Mouse (Mus musculus) limb, embryonic 11.5 days (tissue): Measurements from ENCODE around the gene Grk3. TPM values are rescaled to one million over a fixed set of nuclear protein-coding genes. Genes with fewer than 3 reads are reported as not detected.

Source experiments
- ATAC-seq: fragments of 200-750 bp; cut with Nextera tagmentation; 2 replicates; pipeline ENCODE4 v1.8.0; 2017; ENCODE audit warnings: low read depth; ENCODE audit not compliant: insufficient number of reproducible peaks, low FRiP score, low TSS enrichment
- DNase-seq: peaks from one replicate; pipeline ENCODE4 v3.0.0-alpha.2; 2015; ENCODE audit warnings: low spot score
- H3K27ac ChIP-seq: fragments of 300-500 bp; sonication (generic); replicated peaks from 2 replicates; pipeline ENCODE4 v1.5.1; 2014; ENCODE audit warnings: low read depth, mild to moderate bottlenecking, low read length
- H3K27me3 ChIP-seq: fragments of 300-500 bp; sonication (generic); 2 replicates; pipeline ENCODE4 v1.6.1; 2014; ENCODE audit warnings: mild to moderate bottlenecking, low read length, mixed read lengths; ENCODE audit not compliant: control insufficient read depth, insufficient read depth
- H3K36me3 ChIP-seq: fragments of 300-500 bp; sonication (generic); 2 replicates; pipeline ENCODE4 v1.6.1; 2014; ENCODE audit warnings: mild to moderate bottlenecking, low read length, moderate library complexity, mixed read lengths; ENCODE audit not compliant: control insufficient read depth, insufficient read depth
- H3K4me1 ChIP-seq: fragments of 300-500 bp; sonication (generic); 2 replicates; pipeline ENCODE4 v1.6.1; 2014; ENCODE audit warnings: low read length, mixed read lengths; ENCODE audit not compliant: control insufficient read depth, insufficient read depth
- H3K4me2 ChIP-seq: fragments of 300-500 bp; sonication (generic); 2 replicates; pipeline ENCODE4 v1.6.1; 2014; ENCODE audit warnings: low read depth, mild to moderate bottlenecking, moderate library complexity; ENCODE audit not compliant: severe bottlenecking
- H3K4me3 ChIP-seq: fragments of 300-500 bp; sonication (generic); 2 replicates; pipeline ENCODE4 v1.5.1; 2014; ENCODE audit warnings: low read depth, low read length
- H3K9ac ChIP-seq: fragments of 300-500 bp; sonication (generic); 2 replicates; pipeline ENCODE4 v1.6.1; 2014; ENCODE audit warnings: mild to moderate bottlenecking, low read length
- H3K9me3 ChIP-seq: fragments of 300-500 bp; sonication (generic); 2 replicates; pipeline ENCODE4 v1.6.1; 2016; ENCODE audit warnings: low read length; ENCODE audit not compliant: control insufficient read depth
- WGBS: fragments of 180-500 bp; shearing (Covaris S2); extraction: QIAGEN DNeasy Blood & Tissue Kit; methylation state at CpG from one replicate; pipeline ENCODE4 v1.1.7; 2014; 5-methylcytosine and 5-hydroxymethylcytosine counted together
- polyA plus RNA-seq: library from polyadenylated mRNA; unstranded; fragments of >200 nt; fragmentation: Nextera tagmentation; extraction: Ambion mirVana; gene quantifications from 2 replicates; pipeline ENCODE4 v1.2.1, GENCODE M21; 2014

The Grk3 gene
- polyA plus RNA-seq, 1 experiment from 2014 or later: 7.1 TPM

DNA sequence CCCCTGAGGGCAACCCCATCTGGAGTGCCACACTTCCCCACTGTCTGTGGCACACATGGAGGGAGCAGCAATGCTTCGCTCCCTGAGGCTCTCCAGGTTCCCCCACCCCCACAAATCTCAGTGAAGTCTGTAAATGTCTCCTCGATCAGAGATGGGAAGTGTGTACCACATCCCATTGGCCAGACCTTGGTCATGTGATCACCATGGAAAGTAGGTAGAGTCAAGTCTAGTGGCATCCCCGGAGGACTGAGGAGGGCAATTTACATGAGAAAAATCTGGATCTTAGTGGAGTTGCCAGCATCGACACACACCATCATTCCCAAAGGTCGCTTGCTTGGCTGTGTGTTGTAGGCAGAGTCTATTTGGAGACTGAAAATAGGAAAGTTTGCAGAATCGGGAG lies 23.0 kb upstream of the Grk3 start:
- no peak overlapping the region for H3K9ac ChIP-seq
- H3K9me3 ChIP-seq: no peaks in the 10 kb centered on the region
- no peak overlapping the region for H3K27ac ChIP-seq
- H3K27me3 ChIP-seq: no peaks in the 10 kb centered on the region
- H3K36me3 ChIP-seq: no peaks in the 10 kb centered on the region
- DNase-seq (no peak), ATAC-seq (no peak)
- no peaks in the 10 kb centered on the region; the same call in 1 of the 2 replicates for H3K4me1 ChIP-seq
- WGBS: 91% methylated on average over 6 of the region's 6 CpGs
- no peak overlapping the region for H3K4me2 ChIP-seq
- no peak overlapping the region for H3K4me3 ChIP-seq

DNA sequence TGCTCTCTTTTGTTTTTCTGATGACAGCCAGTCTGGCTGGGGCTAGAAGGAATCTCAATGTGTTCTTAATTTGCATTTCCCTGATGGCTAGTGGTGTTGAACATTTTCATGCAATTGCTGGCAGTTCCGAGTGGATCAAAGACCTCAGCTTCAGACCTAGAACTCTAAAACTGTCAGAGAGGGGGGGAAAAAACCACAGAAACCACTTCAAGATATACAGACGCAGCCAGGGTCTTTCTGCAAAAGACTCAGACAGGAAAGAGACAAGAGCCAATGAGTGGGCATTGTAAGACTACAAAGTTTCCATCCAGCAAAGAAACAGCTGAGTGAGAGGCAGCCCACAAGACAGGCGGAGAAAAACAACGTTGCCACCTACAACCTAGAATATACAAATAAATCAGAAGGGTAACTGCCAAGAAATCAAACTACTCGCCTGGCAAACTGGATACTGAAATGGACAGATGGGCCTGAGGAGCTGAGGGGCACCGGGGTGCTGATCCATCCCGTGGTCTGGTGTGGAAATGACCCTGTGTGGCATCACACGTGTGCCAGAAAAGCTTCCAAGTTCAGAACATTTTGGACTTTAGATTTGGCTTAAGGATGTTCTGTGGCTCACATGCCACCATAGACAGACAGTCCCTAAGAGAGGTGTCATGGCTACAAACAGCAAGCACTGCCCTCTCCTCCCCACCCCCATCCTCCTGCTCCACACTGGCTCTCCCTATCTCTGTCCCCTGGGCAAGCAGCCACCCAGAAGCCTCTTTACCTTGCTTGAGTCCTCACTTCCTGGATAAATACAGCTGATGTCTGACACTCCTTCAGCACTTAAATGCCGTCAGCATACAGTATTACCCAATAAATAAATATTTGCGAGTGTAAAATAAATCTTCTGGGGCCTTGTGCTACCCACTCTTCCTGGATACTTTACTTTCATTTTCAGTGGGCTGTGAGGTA lies 19.8 kb upstream of the Grk3 start:
- Histone ChIP-seq H3K36me3 (no peaks in the 10 kb centered on the region), H3K4me3 (no peak overlapping the region), H3K27me3 (no peaks in the 10 kb centered on the region), H3K9me3 (no peaks in the 10 kb centered on the region), H3K4me2 (no peak overlapping the region), H3K9ac (no peak overlapping the region), H3K27ac (no peak overlapping the region), H3K4me1 (no peaks in the 10 kb centered on the region)
- ATAC-seq: no peak
- DNase-seq: no peak
- WGBS: 54% methylated on average over 10 of the region's 10 CpGs

DNA sequence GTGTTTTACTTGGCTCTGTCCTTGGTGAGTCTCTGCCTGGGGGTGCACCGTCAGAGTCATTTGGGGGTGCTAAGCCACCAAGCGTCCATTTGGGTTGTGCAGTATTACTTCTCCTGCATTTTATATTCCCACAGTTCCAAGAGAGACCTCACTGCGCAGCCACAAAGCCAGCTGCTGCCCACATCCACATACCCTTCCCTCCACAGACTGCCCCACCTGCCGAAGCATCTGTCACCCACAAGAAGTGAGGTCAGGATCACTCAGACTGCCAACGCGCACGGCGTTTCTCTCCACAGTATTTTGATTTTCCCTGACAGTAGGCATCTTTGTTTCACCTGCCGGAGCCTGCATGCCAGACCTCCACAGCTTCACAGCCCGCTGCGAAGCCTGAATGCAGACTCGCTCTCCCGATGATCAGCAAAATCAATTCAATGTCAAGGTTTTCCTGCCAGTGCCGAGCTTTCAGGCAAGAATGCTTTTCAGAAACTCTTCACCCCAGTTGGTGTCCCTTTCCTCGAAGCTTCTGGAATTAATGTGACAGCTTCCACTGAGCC lies 15.7 kb upstream of the Grk3 start:
- H3K4me1 ChIP-seq: 0 out of 2 replicates have a peak, but pooled peaks cover 4% of the 10 kb centered on the region
- H3K36me3 ChIP-seq: no peaks in the 10 kb centered on the region
- ATAC-seq (no peak), DNase-seq (no peak)
- no peak overlapping the region for H3K4me3 ChIP-seq
- no peak overlapping the region for H3K9ac ChIP-seq
- 82% methylated on average over 15 of the region's 15 CpGs for WGBS
- no peak overlapping the region for H3K27ac ChIP-seq
- no peaks in the 10 kb centered on the region for H3K27me3 ChIP-seq
- no peak overlapping the region for H3K4me2 ChIP-seq
- no peaks in the 10 kb centered on the region for H3K9me3 ChIP-seq

DNA sequence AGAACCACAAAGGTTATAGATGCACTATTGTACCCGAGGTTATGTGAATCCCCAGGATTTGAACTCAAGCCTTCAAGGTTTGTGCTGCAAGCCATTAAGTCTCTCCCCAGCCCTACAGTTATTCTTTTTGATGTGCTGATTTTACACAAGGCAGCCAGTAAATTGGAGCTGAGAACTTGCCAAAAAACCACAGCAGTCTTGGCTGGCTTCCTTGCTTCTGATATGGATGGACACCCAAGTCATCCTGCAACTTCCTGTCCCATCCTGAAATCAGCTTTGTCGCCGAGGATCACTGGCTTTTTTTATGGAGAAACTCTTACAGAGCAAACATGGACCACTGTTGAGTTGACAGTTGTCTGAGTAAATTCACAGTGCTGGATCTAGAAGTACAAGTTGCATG lies 14.5 kb upstream of the Grk3 start:
- Histone ChIP-seq H3K4me3 (no peak overlapping the region), H3K9ac (no peak overlapping the region), H3K9me3 (no peaks in the 10 kb centered on the region), H3K27ac (no peak overlapping the region), H3K4me2 (no peak overlapping the region), H3K36me3 (no peaks in the 10 kb centered on the region), H3K27me3 (no peaks in the 10 kb centered on the region), H3K4me1 (0 out of 2 replicates have a peak, but pooled peaks cover 4% of the 10 kb centered on the region)
- 77% methylated on average over 3 of the region's 3 CpGs for WGBS
- no peak for DNase-seq
- no peak for ATAC-seq

DNA sequence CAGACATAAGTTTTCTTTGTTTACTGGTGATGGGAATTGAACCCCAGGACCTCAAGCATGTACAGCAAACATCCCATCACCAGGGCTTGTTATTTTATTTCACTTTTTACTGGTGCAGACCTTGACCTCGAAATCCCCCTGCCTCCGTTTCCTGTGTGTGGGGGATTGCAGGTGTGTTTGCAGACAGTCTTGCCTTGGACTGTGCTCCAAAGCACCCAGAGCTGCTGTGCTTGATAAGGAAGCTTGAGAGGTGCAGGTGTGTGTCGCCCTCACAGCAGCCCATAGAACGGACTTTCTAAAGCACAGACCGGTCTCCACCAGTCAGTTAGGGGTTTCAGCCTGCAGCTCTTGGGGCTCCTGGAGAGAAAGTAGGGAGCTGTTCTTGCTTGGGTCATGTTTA lies 11.1 kb upstream of the Grk3 start:
- Histone ChIP-seq H3K27me3 (no peaks in the 10 kb centered on the region), H3K27ac (no peak overlapping the region), H3K9me3 (no peaks in the 10 kb centered on the region), H3K4me2 (no peak overlapping the region), H3K4me1 (peaks cover 12% of the 10 kb centered on the region; the same call in 1 of the 2 replicates), H3K4me3 (no peak overlapping the region), H3K36me3 (no peaks in the 10 kb centered on the region), H3K9ac (no peak overlapping the region)
- 79% methylated on average over 5 of the region's 5 CpGs for WGBS
- no peak for DNase-seq
- ATAC-seq: no peak

DNA sequence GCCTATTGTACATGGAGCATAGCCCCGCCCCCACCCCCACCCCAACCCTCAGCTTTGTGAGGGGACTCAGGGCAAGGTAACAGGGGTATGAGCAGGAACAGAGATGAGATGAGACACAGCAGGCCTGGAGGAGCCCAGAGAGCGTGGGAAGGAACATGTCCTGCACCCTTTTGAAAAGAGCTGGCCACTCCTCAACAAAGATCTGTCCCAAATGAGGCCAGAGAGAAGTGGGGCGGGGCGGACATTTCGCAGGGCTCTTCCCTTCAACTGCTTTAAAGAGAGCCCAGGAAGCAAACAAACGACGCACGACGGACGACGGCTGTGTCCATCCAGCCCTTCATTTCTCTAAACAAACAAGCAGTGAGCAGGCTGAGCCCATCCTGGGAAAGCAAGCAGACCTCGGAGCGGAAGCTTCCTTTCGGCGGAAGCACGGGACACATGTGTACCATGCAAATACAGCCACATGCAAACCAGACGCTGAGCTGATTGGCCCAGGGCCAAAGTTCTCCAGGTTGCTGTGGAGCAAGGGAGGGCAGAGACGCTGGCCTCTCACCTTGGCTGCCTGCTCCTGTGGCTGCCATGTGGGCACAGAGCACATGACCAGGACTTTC lies 8.7 kb upstream of the Grk3 start:
- Histone ChIP-seq H3K27me3 (no peaks in the 10 kb centered on the region), H3K27ac (0 out of 2 replicates have a peak overlapping the region, but pooled peaks have one; percentile 42), H3K36me3 (no peaks in the 10 kb centered on the region), H3K4me3 (no peak overlapping the region), H3K4me1 (peaks cover 12% of the 10 kb centered on the region; the same call in 1 of the 2 replicates), H3K9ac (peak overlapping the region; percentile 3; the same call in 1 of the 2 replicates), H3K4me2 (peak overlapping the region; percentile 21), H3K9me3 (no peaks in the 10 kb centered on the region)
- no peak for ATAC-seq
- WGBS: 45% methylated on average over 18 of the region's 18 CpGs
- peak; percentile 49 for DNase-seq

DNA sequence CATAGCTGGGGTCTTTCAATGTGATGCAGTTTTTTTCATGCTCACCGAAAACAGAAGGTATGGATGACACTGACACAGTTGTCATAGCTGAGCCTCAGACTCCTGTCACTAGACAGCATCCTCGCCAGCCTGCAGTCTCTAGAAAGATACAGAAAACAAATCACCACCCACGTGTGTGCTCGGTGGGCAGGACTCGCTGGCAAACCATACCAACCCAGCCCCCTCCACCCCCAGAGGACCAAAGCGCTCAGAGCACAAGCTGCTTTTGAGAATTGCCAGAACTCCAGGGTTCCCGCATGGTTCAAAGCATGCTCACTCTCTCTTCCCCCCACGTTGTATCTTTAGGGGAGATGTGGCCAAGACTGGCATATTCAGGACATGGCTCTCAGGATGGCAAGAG lies 2.6 kb upstream of the Grk3 start:
- Histone ChIP-seq H3K36me3 (no peaks in the 10 kb centered on the region), H3K9ac (no peak overlapping the region), H3K4me3 (no peak overlapping the region), H3K4me1 (0 out of 2 replicates have a peak, but pooled peaks cover 4% of the 10 kb centered on the region), H3K27me3 (0 out of 2 replicates have a peak, but pooled peaks cover 3% of the 10 kb centered on the region), H3K27ac (no peak overlapping the region), H3K4me2 (no peak overlapping the region), H3K9me3 (no peaks in the 10 kb centered on the region)
- DNase-seq (no peak), ATAC-seq (no peak)
- 65% methylated on average over 8 of the region's 8 CpGs for WGBS

DNA sequence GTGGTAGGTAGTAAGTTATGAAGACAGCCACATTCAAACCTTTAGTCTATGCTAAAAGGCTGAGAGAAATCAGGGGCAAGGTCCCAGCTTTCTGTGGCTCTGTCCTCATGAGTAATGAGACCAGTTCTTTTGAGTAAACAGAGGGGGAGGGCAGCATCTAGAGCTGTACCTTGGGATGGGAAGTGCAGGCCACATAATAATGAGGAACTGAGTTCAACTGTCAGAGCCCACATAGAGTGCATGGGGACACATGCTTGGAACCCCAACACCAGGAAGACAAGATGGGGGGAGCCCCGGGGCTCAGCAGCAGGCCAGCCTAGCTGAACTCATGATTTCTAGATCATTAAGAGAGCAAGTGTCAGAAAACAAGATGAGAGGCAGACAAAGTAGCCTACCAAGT lies 1.4 kb upstream of the Grk3 start:
- H3K4me3 ChIP-seq: no peak overlapping the region
- H3K9me3 ChIP-seq: no peaks in the 10 kb centered on the region
- H3K27me3 ChIP-seq: 0 out of 2 replicates have a peak, but pooled peaks cover 3% of the 10 kb centered on the region
- ATAC-seq (no peak), DNase-seq (no peak)
- H3K4me2 ChIP-seq: no peak overlapping the region
- H3K4me1 ChIP-seq: 0 out of 2 replicates have a peak, but pooled peaks cover 4% of the 10 kb centered on the region
- WGBS: 71% methylated on average over 1 of the region's 1 CpGs
- H3K27ac ChIP-seq: no peak overlapping the region
- H3K9ac ChIP-seq: no peak overlapping the region
- no peaks in the 10 kb centered on the region for H3K36me3 ChIP-seq
